Mouse (Mus musculus): ENCODE results near the gene Myl6.

DNA sequence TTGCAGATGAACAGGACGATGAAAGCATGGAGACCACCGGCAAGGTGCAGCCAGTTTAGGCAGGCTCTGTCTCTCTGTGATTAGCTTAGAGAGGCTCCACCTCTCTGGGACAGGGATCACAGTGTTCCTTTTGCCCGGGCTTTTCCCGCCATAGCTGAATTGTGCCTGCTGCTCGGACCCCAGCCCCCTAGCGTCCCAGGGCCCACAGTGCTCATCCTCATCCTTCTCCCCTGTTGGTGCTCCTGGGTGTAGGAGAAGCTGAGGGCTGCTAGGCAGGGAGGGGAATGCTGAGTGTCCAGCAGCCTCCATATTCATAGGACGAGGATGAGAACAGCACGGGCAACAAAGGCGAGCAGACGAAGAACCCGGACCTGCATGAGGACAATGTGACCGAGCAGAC lies 19.6 kb downstream of the Myl6 start:
- no peak for TF ChIP-seq CTCF (IDR thresholded peaks at IDR 0.05; ENCODE audit: borderline replicate concordance, control insufficient read depth, extremely low read depth, insufficient read depth, low read length, poor library complexity)
- no peak for TF ChIP-seq POLR2A (IDR thresholded peaks at IDR 0.05; ENCODE audit: control insufficient read depth, extremely low read depth, insufficient read depth, low read length, poor library complexity)
